Mouse (Mus musculus) lung, postnatal 0 days (tissue): ENCODE measurements around the gene Ufc1. TPM values are rescaled to one million over a fixed set of nuclear protein-coding genes. Genes with fewer than 3 reads are reported as not detected.
"Not testable (repeated sequence)": the region's sequence is repeated elsewhere in the genome, so short reads cannot be mapped to it uniquely, and the experiment has no call there.

Source experiments
- ATAC-seq: fragments of 200-750 bp; cut with Nextera tagmentation; 2 replicates; pipeline ENCODE4 v1.8.0; 2017; ENCODE audit warnings: moderate library complexity
- DNase-seq: peaks from one replicate; pipeline ENCODE4 v3.0.0-alpha.2; 2016; ENCODE audit warnings: low spot score
- H3K27ac ChIP-seq: fragments of 300-500 bp; sonication (generic); 2 replicates; pipeline ENCODE4 v1.5.1; 2014; ENCODE audit warnings: antibody characterized with exemption, mild to moderate bottlenecking, low read length, mixed read lengths
- H3K27me3 ChIP-seq: fragments of 300-500 bp; sonication (generic); replicated peaks from 2 replicates; pipeline ENCODE4 v1.6.1; 2014; ENCODE audit warnings: low read length, mixed read lengths; ENCODE audit not compliant: insufficient read depth
- H3K36me3 ChIP-seq: fragments of 300-500 bp; sonication (generic); 2 replicates; pipeline ENCODE4 v1.6.1; 2014; ENCODE audit warnings: low read length, mixed read lengths; ENCODE audit not compliant: insufficient read depth
- H3K4me1 ChIP-seq: fragments of 300-500 bp; sonication (generic); 2 replicates; pipeline ENCODE4 v1.6.1; 2014; ENCODE audit warnings: antibody characterized with exemption, low read depth, low read length, mixed read lengths; ENCODE audit not compliant: insufficient read depth
- H3K4me2 ChIP-seq: fragments of 300-500 bp; sonication (generic); replicated peaks from 2 replicates; pipeline ENCODE4 v1.6.1; 2014; ENCODE audit warnings: low read depth, mild to moderate bottlenecking, low read length, moderate library complexity, mixed read lengths
- H3K4me3 ChIP-seq: fragments of 300-500 bp; sonication (generic); 2 replicates; pipeline ENCODE4 v1.5.1; 2014; ENCODE audit warnings: low read depth, low read length
- H3K9ac ChIP-seq: fragments of 300-500 bp; sonication (generic); replicated peaks from 2 replicates; pipeline ENCODE4 v1.6.1; 2014; ENCODE audit warnings: low read depth, mild to moderate bottlenecking
- H3K9me3 ChIP-seq: fragments of 300-500 bp; sonication (generic); 2 replicates; pipeline ENCODE4 v1.6.1; 2016; ENCODE audit warnings: low read length, mixed read lengths
- CTCF ChIP-seq: IDR thresholded peaks from 2 replicates; pipeline ENCODE4 v1.5.1; 2016; ENCODE audit warnings: antibody characterized with exemption, mild to moderate bottlenecking
- EP300 ChIP-seq: IDR thresholded peaks from 2 replicates; pipeline ENCODE4 v1.6.1; 2016; ENCODE audit warnings: antibody characterized with exemption, mild to moderate bottlenecking, control low read depth
- WGBS: fragments of 180-500 bp; shearing (Covaris S2); extraction: QIAGEN DNeasy Blood & Tissue Kit; methylation state at CpG from one replicate; pipeline ENCODE4 v1.1.7; 2014; 5-methylcytosine and 5-hydroxymethylcytosine counted together
- polyA plus RNA-seq: library from polyadenylated mRNA; unstranded; fragments of >200 nt; fragmentation: Nextera tagmentation; extraction: Ambion mirVana; gene quantifications from 2 replicates; pipeline ENCODE4 v1.2.1, GENCODE M21; 2015

The Ufc1 gene
- polyA plus RNA-seq, 1 experiment from 2014 or later = 100 TPM

DNA sequence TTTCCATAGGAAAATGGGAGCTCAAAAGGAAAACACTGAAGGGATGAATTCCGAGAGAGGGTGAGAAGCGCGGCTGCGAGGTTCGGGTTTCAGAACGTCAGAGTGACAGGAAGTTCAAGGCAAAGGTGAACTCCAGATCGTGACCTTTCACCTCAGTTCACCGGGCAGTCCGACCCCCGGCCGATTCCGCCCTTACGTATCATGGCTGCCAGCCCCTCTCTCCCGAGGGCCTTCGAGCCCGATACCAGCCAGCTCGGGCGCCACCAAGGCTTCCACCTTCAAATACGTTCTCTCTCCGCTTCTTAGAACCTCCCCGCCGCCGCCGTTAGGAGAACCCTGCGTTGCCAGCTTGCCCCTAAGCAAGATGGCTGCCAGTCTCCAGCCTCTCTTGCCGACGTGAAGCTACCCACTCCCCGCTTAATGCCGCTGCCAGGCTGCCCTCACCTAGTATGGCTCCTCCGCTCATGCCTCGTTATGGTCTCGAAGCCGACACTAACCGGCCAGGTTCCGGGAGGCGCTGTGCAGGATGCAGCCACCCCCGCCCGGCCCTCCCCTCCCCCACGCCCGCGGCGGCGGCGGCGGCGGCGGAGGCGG, 34.1 kb upstream of the Ufc1 start, which contains the start of gene Dedd:
Dedd (plus strand) TSS at position 307 of the 594 bp plus-strand sequence.
- Histone ChIP-seq H3K36me3 (no peaks in the 10 kb centered on the region), H3K27ac (peak within 1 kb of the TSS; percentile 99), H3K9me3 (no peaks in the 10 kb centered on the region), H3K4me1 (peaks cover 7% of the 10 kb centered on the region; the same call in 1 of the 2 replicates), H3K9ac (peak within 1 kb of the TSS; percentile 90), H3K4me2 (peak within 1 kb of the TSS; percentile 75), H3K4me3 (peak within 1 kb of the TSS; percentile 67), H3K27me3 (no peaks in the 10 kb centered on the region)
- ATAC-seq = peak; percentile 96
- WGBS = 0% methylated on average over 37 of the region's 48 CpGs
- DNase-seq = peak; percentile 99
- peak; percentile 41 for TF ChIP-seq CTCF
- TF ChIP-seq EP300 = no peak

DNA sequence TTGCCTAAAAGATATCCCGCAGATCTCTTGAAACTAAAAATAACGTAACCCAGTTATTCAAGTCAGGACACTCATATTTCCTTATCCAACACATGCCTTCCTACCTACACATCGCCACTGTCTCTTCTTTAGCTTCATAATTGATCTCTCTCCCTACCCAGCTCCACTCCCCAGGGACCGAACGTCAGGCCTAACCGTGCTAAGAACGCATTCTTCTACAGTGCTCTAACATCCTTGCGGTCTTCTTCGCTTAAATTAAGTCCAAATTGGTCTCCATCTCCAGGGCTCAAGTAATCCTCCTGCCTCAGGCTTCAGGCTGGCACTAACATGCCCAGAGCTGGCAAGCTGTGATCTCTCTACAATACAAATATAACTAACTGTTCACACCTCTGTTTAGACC, 33.4 kb upstream of the Ufc1 start:
- TF ChIP-seq CTCF = no peak
- no peak; the same call in 1 of the 2 replicates for TF ChIP-seq EP300
- peak overlapping the region; percentile 75 for H3K4me2 ChIP-seq
- H3K4me3 ChIP-seq = peak overlapping the region; percentile 67
- DNase-seq (no peak), ATAC-seq (no peak)
- H3K27ac ChIP-seq = peak overlapping the region; percentile 99
- no peaks in the 10 kb centered on the region for H3K36me3 ChIP-seq
- H3K9ac ChIP-seq = peak overlapping the region; percentile 90
- 15% methylated on average over 9 of the region's 9 CpGs for WGBS
- H3K9me3 ChIP-seq = no peaks in the 10 kb centered on the region
- no peaks in the 10 kb centered on the region for H3K27me3 ChIP-seq
- H3K4me1 ChIP-seq = peaks cover 7% of the 10 kb centered on the region; the same call in 1 of the 2 replicates

GRCm38 (mm10) chr1:171326588-171326987, 31.8 kb upstream of the Ufc1 start:
- not testable (repeated sequence) for H3K27ac ChIP-seq, H3K9ac ChIP-seq, H3K4me2 ChIP-seq, H3K36me3 ChIP-seq, ATAC-seq, H3K27me3 ChIP-seq, H3K4me3 ChIP-seq, DNase-seq, H3K4me1 ChIP-seq, H3K9me3 ChIP-seq
- WGBS = 80% methylated on average over 4 of the region's 4 CpGs

DNA sequence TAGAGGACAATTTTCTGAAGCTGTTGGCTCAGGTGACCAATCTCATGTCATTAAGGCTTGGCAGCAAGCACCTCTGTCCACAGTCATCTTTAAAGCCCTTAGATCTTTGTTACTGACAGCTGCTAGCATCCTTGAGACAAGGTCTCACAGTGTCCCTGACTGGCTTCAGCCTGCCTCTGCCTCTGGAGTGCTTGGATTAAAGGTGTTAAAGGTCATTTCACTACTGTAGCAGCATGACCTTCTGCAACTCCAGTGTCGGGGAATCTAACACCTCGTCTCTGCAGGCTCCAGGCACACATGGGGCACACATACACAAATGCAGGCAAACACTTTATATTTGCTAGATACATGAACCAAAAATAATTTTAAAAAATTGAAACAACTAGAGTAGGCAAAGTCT, 30.7 kb upstream of the Ufc1 start:
- H3K27me3 ChIP-seq = no peaks in the 10 kb centered on the region
- ATAC-seq (no peak), DNase-seq (no peak)
- no peak overlapping the region for H3K4me3 ChIP-seq
- no peak overlapping the region for H3K9ac ChIP-seq
- no peaks in the 10 kb centered on the region for H3K9me3 ChIP-seq
- TF ChIP-seq CTCF (no peak), EP300 (no peak)
- 81% methylated on average over 2 of the region's 2 CpGs for WGBS
- no peak overlapping the region for H3K4me2 ChIP-seq
- peaks cover 7% of the 10 kb centered on the region; the same call in 1 of the 2 replicates for H3K4me1 ChIP-seq
- no peak overlapping the region for H3K27ac ChIP-seq
- H3K36me3 ChIP-seq = no peaks in the 10 kb centered on the region

DNA sequence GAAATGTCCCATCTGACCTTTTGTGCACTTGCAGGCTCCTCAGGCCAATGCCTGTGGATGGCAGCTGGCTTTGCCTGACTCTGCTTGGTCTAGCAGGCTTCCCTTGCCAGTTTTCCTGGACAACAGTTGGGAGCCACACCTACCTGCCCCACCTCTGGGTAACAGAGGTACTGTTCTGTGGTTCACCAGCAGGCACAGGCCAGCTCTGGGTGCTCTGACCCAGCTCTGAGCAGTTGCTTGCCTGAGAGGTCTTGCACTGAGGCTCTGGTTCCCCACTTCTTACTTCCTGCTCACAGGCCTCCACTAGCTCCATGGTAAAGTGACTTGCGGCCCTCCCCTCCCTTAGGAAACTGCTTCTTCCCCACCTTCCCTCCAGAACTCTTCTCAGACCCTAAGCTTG, 27.2 kb upstream of the Ufc1 start:
- H3K9ac ChIP-seq = no peak overlapping the region
- no peaks in the 10 kb centered on the region for H3K36me3 ChIP-seq
- no peaks in the 10 kb centered on the region for H3K9me3 ChIP-seq
- no peak overlapping the region for H3K4me2 ChIP-seq
- DNase-seq (peak; percentile 4), ATAC-seq (peak; percentile 50)
- no peak overlapping the region for H3K4me3 ChIP-seq
- no peaks in the 10 kb centered on the region for H3K27me3 ChIP-seq
- no peak overlapping the region for H3K27ac ChIP-seq
- no peak for TF ChIP-seq CTCF
- TF ChIP-seq EP300 = no peak
- WGBS = 56% methylated on average over 1 of the region's 1 CpGs
- no peaks in the 10 kb centered on the region for H3K4me1 ChIP-seq

GRCm38 (mm10) chr1:171321415-171321814, 26.6 kb upstream of the Ufc1 start:
- no peaks in the 10 kb centered on the region for H3K9me3 ChIP-seq
- H3K27me3 ChIP-seq = no peaks in the 10 kb centered on the region
- no peaks in the 10 kb centered on the region for H3K36me3 ChIP-seq
- no peak overlapping the region for H3K27ac ChIP-seq
- H3K4me3 ChIP-seq = no peak overlapping the region
- H3K4me2 ChIP-seq = no peak overlapping the region
- DNase-seq (peak; percentile 80), ATAC-seq (no peak)
- TF ChIP-seq EP300 (peak; percentile 10; the same call in 1 of the 2 replicates), CTCF (peak; percentile 78)
- H3K4me1 ChIP-seq = no peaks in the 10 kb centered on the region
- H3K9ac ChIP-seq = no peak overlapping the region
